17 mouse cellular contexts compared by ENCODE assay signal in the genomic region with DNA sequence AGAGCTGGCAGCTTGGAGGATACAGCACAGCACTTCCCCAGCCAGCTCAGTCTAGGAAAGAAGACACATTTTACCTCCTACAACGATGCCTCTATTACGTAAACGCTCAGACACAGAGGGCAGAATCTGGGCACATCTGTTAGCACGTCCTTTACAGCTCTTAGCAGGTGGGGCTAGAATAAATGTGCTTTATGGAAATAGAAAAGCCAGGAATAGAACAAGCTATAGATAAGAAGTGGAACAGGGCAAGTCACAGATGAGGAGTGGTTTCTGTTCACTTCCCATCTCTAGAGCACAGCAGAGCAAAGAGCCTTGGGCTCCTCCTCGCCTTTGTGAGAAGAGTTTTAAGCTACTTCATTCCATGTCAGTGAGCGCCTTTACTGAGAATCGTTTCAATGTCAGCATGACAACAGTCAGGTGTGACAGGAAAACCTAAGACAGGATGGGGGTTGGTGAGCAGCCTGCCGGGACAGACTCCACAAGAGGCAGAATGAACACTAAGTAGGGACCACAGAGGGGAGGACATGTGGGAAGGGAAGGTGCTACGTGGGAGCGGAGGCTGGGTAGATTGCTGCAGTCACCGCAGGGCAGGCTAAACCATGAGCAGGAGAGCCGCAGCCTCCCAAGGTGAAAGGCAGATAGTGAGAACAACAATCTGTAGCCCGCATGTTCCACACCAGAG. TPM values are rescaled to one million over a fixed set of nuclear protein-coding genes. Genes with fewer than 3 reads are reported as not detected.
DNase-seq lines count a peak whose midpoint lies in the region; ATAC-seq lines count a peak whose summit lies in the region.
"Had no signal": no experiment of that assay in that cellular context is flagged by ENCODE, and none has a peak within 500 bp of the region (broad histone marks: within the 10 kb centered on the region; RNA-seq: fewer than 3 reads in every experiment).

No protein-coding gene starts in this region.

- peak overlapping the region; percentile 85 for H3K27ac ChIP-seq in heart, embryonic 10.5 days
- H3K27ac ChIP-seq in heart, embryonic 16.5 days (ENCODE audit: low read length) = peak overlapping the region; percentile 95
- H3K27ac ChIP-seq: embryonic facial prominence, embryonic 13.5 days; forebrain, embryonic 13.5 days had no signal

- peak overlapping the region; percentile 68 for H3K9ac ChIP-seq in heart, embryonic 16.5 days (ENCODE audit: low read length)
- H3K9ac ChIP-seq: embryonic facial prominence, embryonic 13.5 days; forebrain, embryonic 13.5 days; liver, postnatal 0 days had no signal

- peak overlapping the region; percentile 60 for H3K4me2 ChIP-seq in heart, embryonic 16.5 days (ENCODE audit: low read depth, low read length)
- H3K4me2 ChIP-seq: embryonic facial prominence, embryonic 13.5 days; forebrain, embryonic 13.5 days had no signal

- H3K4me1 ChIP-seq in heart, embryonic 10.5 days = peaks cover 36% of the 10 kb centered on the region
- peaks cover 49% of the 10 kb centered on the region for H3K4me1 ChIP-seq in megakaryocyte, embryonic 14.5 days
- peaks cover 31% of the 10 kb centered on the region for H3K4me1 ChIP-seq in heart, embryonic 16.5 days (ENCODE audit: control insufficient read depth, insufficient read depth, low read length)
- H3K4me1 ChIP-seq: forebrain, embryonic 13.5 days had no signal

- peaks cover 23% of the 10 kb centered on the region; the same call in 1 of the 2 replicates for H3K36me3 ChIP-seq in heart, embryonic 10.5 days
- H3K36me3 ChIP-seq in megakaryocyte, embryonic 14.5 days (replicated peaks; ENCODE audit: low read length) = peaks cover 41% of the 10 kb centered on the region
- peaks cover 4% of the 10 kb centered on the region; the same call in 1 of the 2 replicates for H3K36me3 ChIP-seq in heart, embryonic 16.5 days (ENCODE audit: control insufficient read depth, insufficient read depth)

- ATAC-seq in megakaryocyte, adult 5-6 weeks (ENCODE audit: poor library complexity, severe bottlenecking) = no peak
- ATAC-seq in heart, embryonic 16.5 days (replicated peaks; ENCODE audit: extremely low read depth, insufficient read depth, low FRiP score) = peak; percentile 73
- ATAC-seq: CD4-positive, CD25-positive, alpha-beta regulatory T cell, adult 4 months; forebrain, embryonic 13.5 days; inflammation-experienced regulatory T-cells, adult 6 months; liver, postnatal 0 days; midbrain, embryonic 16.5 days had no signal

- no peak for DNase-seq in heart, embryonic 10.5 days (ENCODE audit: low spot score)
- DNase-seq in heart, adult 8-10 months (ENCODE audit: low spot score) = no peak
- DNase-seq in left cerebral cortex, postnatal 36 days (ENCODE audit: low spot score in 2 of 2) = peak; percentile 69 to 71
- DNase-seq in adrenal gland, adult (ENCODE audit: inconsistent age in 2 of 2, low spot score in 1 of 2) = no peak
- DNase-seq in urinary bladder, adult 2 months (ENCODE audit: low spot score) = no peak
- DNase-seq: cerebellum, postnatal 10 days; kidney, postnatal 25 days; liver, postnatal 0 days; lung, postnatal 4 days had no signal

- WGBS in heart, embryonic 10.5 days = 43% methylated on average over 13 of the region's 13 CpGs
- WGBS in heart, embryonic 16.5 days = 32% methylated on average over 13 of the region's 13 CpGs

- H3K9me3 ChIP-seq in heart, embryonic 10.5 days = no peaks in the 10 kb centered on the region
- peaks cover 5% of the 10 kb centered on the region; the same call in 1 of the 2 replicates for H3K9me3 ChIP-seq in megakaryocyte, embryonic 14.5 days
- no peaks in the 10 kb centered on the region for H3K9me3 ChIP-seq in heart, embryonic 16.5 days (replicated peaks; ENCODE audit: control insufficient read depth, low read length)
- H3K9me3 ChIP-seq: embryonic facial prominence, embryonic 13.5 days; forebrain, embryonic 13.5 days had no signal

- H3K27me3 ChIP-seq in heart, embryonic 10.5 days (ENCODE audit: insufficient read depth, poor library complexity, severe bottlenecking) = no peaks in the 10 kb centered on the region
- peaks cover 13% of the 10 kb centered on the region for H3K27me3 ChIP-seq in megakaryocyte, embryonic 14.5 days (replicated peaks)
- no peaks in the 10 kb centered on the region for H3K27me3 ChIP-seq in heart, embryonic 16.5 days (ENCODE audit: control insufficient read depth, insufficient read depth, low read length)
- H3K27me3 ChIP-seq: embryonic facial prominence, embryonic 13.5 days; forebrain, embryonic 13.5 days had no signal

- intact Hi-C loops in left cerebral cortex, postnatal 36 days (cut with DNase I) = loop anchor here (1.0 to 5.0 kb wide), 3 partner anchors 11 to 58 kb away; no protein-coding TSS in a partner anchor

- H3K4me3 ChIP-seq in heart, embryonic 10.5 days = peak overlapping the region; percentile 31
- peak overlapping the region; percentile 40 for H3K4me3 ChIP-seq in megakaryocyte, embryonic 14.5 days (replicated peaks)
- peak overlapping the region; percentile 32 for H3K4me3 ChIP-seq in heart, embryonic 16.5 days (ENCODE audit: low read length)
- H3K4me3 ChIP-seq: embryonic facial prominence, embryonic 13.5 days; forebrain, embryonic 13.5 days had no signal

RNA-seq across cellular contexts. Expression of gene Ywhah, which starts 28.5 kb away (rescaled TPM):
- 471 and 500 TPM in 2 replicates for polyA plus RNA-seq in heart, embryonic 10.5 days (2016; fragmentation: Nextera tagmentation; extraction: Ambion mirVana)
- total RNA-seq in heart, adult 8-10 months (2022) = 10 to 100 TPM; 73.8 to 88.7 (median 82.1) TPM
- polyA plus RNA-seq in megakaryocyte, embryonic 14.5 days (2012; ENCODE audit: insufficient read depth, low replicate concordance) = 92.7 and 241 TPM in 2 replicates
- total RNA-seq in megakaryocyte, adult 5-6 weeks (2015) = 353 and 377 TPM in 2 replicates
- 210 and 213 TPM in 2 replicates for total RNA-seq in megakaryocyte, adult 5-6 weeks (2017)
- 469 and 540 TPM in 2 replicates for polyA plus RNA-seq in heart, embryonic 16.5 days (2015; fragmentation: Nextera tagmentation; extraction: Ambion mirVana)
- total RNA-seq in left cerebral cortex, postnatal 36 days (2021) = 1,000 to 10,000 TPM; 1,119 to 1,229 TPM
- polyA plus RNA-seq in urinary bladder, adult 2 months (2012; rRNA removed) = 211 and 229 TPM in 2 replicates

Comparison
In these comparisons a context has a peak if more than half of its experiments do, and no peak if none do; other contexts are left out.
1. DNase-seq: peak in left cerebral cortex, postnatal 36 days (2 of 2); none in heart, embryonic 10.5 days (single experiment), heart, adult 8-10 months (single experiment), adrenal gland, adult (0 of 2) and urinary bladder, adult 2 months (single experiment).
2. Peak in every context shown above with its lines, with median percentiles within 50 percentile points of each other: H3K4me3 ChIP-seq.